ENCODE assay signal across 9 mouse cellular contexts in genomic region chr1:162207708-162208043, GRCm38 (mm10).
DNase-seq lines count a peak whose midpoint lies in the region; ATAC-seq and TF ChIP-seq lines count a peak whose summit lies in the region.
"Had no signal": no experiment of that assay in that cellular context is flagged by ENCODE, and none has a peak within 500 bp of the region (broad histone marks: within the 10 kb centered on the region; RNA-seq: fewer than 3 reads in every experiment).

No protein-coding gene starts in this region.

- no peak overlapping the region for H3K4me3 ChIP-seq in heart, embryonic 12.5 days
- 0 out of 2 replicates have a peak overlapping the region, but pooled peaks have one; percentile 14 for H3K4me3 ChIP-seq in lung, embryonic 14.5 days (ENCODE audit: low read depth, low read length)
- H3K4me3 ChIP-seq in intestine, embryonic 15.5 days (replicated peaks), result no peak overlapping the region
- H3K4me3 ChIP-seq in stomach, embryonic 14.5 days (ENCODE audit: low read depth, low read length), result no peak overlapping the region
- H3K4me3 ChIP-seq: midbrain, embryonic 12.5 days had no signal

- 48% methylated on average over 7 of the region's 7 CpGs for WGBS in heart, embryonic 12.5 days
- WGBS in lung, embryonic 14.5 days, result 22% methylated on average over 7 of the region's 7 CpGs
- 42% methylated on average over 7 of the region's 7 CpGs for WGBS in intestine, embryonic 15.5 days
- 27% methylated on average over 7 of the region's 7 CpGs for WGBS in stomach, embryonic 14.5 days

- DNase-seq in heart, postnatal 10 days, result no peak
- DNase-seq in lung, embryonic 14.5 days, result no peak
- no peak for DNase-seq in lung, postnatal 25 days (ENCODE audit: low spot score)
- DNase-seq in right cerebral cortex, adult 18-20 months, result no peak

- no peak overlapping the region for H3K9ac ChIP-seq in heart, embryonic 12.5 days
- no peak overlapping the region for H3K9ac ChIP-seq in lung, embryonic 14.5 days
- H3K9ac ChIP-seq in intestine, embryonic 15.5 days, result no peak overlapping the region
- 0 out of 2 replicates have a peak overlapping the region, but pooled peaks have one; percentile 10 for H3K9ac ChIP-seq in stomach, embryonic 14.5 days (replicated peaks; ENCODE audit: low read depth, low read length)
- H3K9ac ChIP-seq: midbrain, embryonic 12.5 days had no signal

- no peak for ATAC-seq in heart, embryonic 12.5 days (ENCODE audit: insufficient number of reproducible peaks, low FRiP score)
- ATAC-seq in lung, embryonic 14.5 days (ENCODE audit: insufficient read depth), result no peak
- ATAC-seq in intestine, embryonic 15.5 days, result no peak
- 0 out of 2 replicates have a peak, but pooled peaks have one; percentile 19 for ATAC-seq in stomach, embryonic 14.5 days (ENCODE audit: insufficient number of reproducible peaks, insufficient read depth, low FRiP score, low read depth)
- no peak for ATAC-seq in cerebellum, adult (ENCODE audit: insufficient number of reproducible peaks, low FRiP score, low TSS enrichment)

- no peaks in the 10 kb centered on the region for H3K9me3 ChIP-seq in heart, embryonic 12.5 days (replicated peaks)
- no peaks in the 10 kb centered on the region for H3K9me3 ChIP-seq in lung, embryonic 14.5 days (ENCODE audit: low read depth, low read length)
- H3K9me3 ChIP-seq in intestine, embryonic 15.5 days, result no peaks in the 10 kb centered on the region
- no peaks in the 10 kb centered on the region for H3K9me3 ChIP-seq in stomach, embryonic 14.5 days (ENCODE audit: control insufficient read depth, low read depth, low read length)
- H3K9me3 ChIP-seq: midbrain, embryonic 12.5 days had no signal

- H3K4me2 ChIP-seq in heart, embryonic 12.5 days, result peak overlapping the region; percentile 41
- H3K4me2 ChIP-seq in lung, embryonic 14.5 days, result peak overlapping the region; percentile 51
- H3K4me2 ChIP-seq in intestine, embryonic 15.5 days (replicated peaks), result peak overlapping the region; percentile 33
- H3K4me2 ChIP-seq in stomach, embryonic 14.5 days (replicated peaks; ENCODE audit: low read depth, low read length), result peak overlapping the region; percentile 29
- H3K4me2 ChIP-seq: midbrain, embryonic 12.5 days had no signal

- H3K27me3 ChIP-seq in heart, embryonic 12.5 days (replicated peaks), result no peaks in the 10 kb centered on the region
- H3K27me3 ChIP-seq in lung, embryonic 14.5 days (ENCODE audit: insufficient read depth, low read length), result no peaks in the 10 kb centered on the region
- no peaks in the 10 kb centered on the region for H3K27me3 ChIP-seq in intestine, embryonic 15.5 days (replicated peaks)
- H3K27me3 ChIP-seq in stomach, embryonic 14.5 days (ENCODE audit: control insufficient read depth, insufficient read depth, low read length), result no peaks in the 10 kb centered on the region

- no peaks in the 10 kb centered on the region for H3K36me3 ChIP-seq in heart, embryonic 12.5 days
- H3K36me3 ChIP-seq in lung, embryonic 14.5 days (ENCODE audit: insufficient read depth), result no peaks in the 10 kb centered on the region
- H3K36me3 ChIP-seq in intestine, embryonic 15.5 days, result no peaks in the 10 kb centered on the region
- no peaks in the 10 kb centered on the region for H3K36me3 ChIP-seq in stomach, embryonic 14.5 days (ENCODE audit: control insufficient read depth, insufficient read depth, low read length)
- H3K36me3 ChIP-seq: midbrain, embryonic 12.5 days had no signal

- H3K4me1 ChIP-seq in heart, embryonic 12.5 days (replicated peaks), result peaks cover 31% of the 10 kb centered on the region
- peaks cover 22% of the 10 kb centered on the region for H3K4me1 ChIP-seq in lung, embryonic 14.5 days (ENCODE audit: insufficient read depth)
- 0 out of 2 replicates have a peak, but pooled peaks cover 5% of the 10 kb centered on the region for H3K4me1 ChIP-seq in intestine, embryonic 15.5 days (replicated peaks)
- H3K4me1 ChIP-seq in stomach, embryonic 14.5 days (ENCODE audit: control insufficient read depth, insufficient read depth, low read length), result peaks cover 47% of the 10 kb centered on the region; the same call in 1 of the 2 replicates

- TF ChIP-seq CTCF in lung, embryonic 14.5 days (IDR thresholded peaks at IDR 0.05; ENCODE audit: low read depth), result no peak

- peak overlapping the region; percentile 47 for H3K27ac ChIP-seq in heart, embryonic 12.5 days (ENCODE audit: poor library complexity, severe bottlenecking)
- peak overlapping the region; percentile 84 for H3K27ac ChIP-seq in lung, embryonic 14.5 days (ENCODE audit: low read depth)
- H3K27ac ChIP-seq in intestine, embryonic 15.5 days, result peak overlapping the region; percentile 45
- H3K27ac ChIP-seq in stomach, embryonic 14.5 days (ENCODE audit: low read length), result peak overlapping the region; percentile 93
- H3K27ac ChIP-seq: midbrain, embryonic 12.5 days had no signal

- intact Hi-C loops in heart, postnatal 10 days (cut with DNase I), result no loop called here
